Mouse (Mus musculus): ENCODE results near the gene Gpnmb. TPM values are rescaled to one million over a fixed set of nuclear protein-coding genes. Genes with fewer than 3 reads are reported as not detected.

Gene Gpnmb
- polyA plus RNA-seq, 1 experiment from 2014 or later = 1.1 TPM

DNA sequence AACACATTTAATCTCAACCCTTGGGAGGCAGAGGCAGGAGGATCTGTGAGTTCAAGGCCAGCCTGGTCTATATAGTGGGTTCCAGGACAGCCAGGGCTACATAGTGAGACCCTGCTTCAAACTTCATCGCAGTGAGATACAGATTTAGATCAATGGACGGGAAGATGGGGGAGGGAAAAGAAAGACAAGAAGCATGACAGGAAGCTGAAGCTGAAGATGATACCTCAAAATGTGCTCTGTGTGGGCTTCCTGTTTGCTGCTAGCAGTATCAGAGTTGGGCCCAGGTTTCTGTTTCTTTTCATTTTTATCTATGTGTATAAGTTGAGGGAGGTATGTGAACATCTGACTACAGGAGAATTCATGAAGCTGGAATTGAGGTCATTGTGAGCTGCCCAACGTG, 22.9 kb upstream of the Gpnmb start:
- WGBS = 89% methylated on average over 3 of the region's 3 CpGs
- H3K4me1 ChIP-seq = peaks cover 9% of the 10 kb centered on the region

DNA sequence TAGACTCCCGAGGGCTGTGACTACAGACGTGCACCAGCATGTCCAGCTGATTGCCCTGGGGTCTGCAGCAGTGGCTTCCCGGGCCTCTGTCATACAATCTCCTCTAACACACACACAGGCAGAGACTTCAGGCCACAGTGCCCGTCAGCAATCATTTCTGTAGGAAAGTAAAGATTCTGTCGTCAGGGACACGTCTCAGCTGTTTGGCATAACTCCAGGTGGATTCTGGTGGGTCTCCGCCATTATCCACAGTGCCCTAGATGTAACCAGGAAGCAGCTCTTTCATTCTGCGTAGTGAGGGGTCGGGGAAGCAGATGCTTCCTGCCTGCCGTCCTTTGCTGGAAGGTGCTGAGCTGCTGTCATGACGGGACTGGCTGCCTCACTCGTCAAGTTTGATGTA, 19.2 kb upstream of the Gpnmb start:
- 86% methylated on average over 12 of the region's 12 CpGs for WGBS
- Histone ChIP-seq H3K4me3 (no peak overlapping the region), H3K9me3 (no peaks in the 10 kb centered on the region), H3K36me3 (replicated peaks) (no peaks in the 10 kb centered on the region), H3K4me1 (peaks cover 29% of the 10 kb centered on the region), H3K27me3 (ENCODE audit: poor library complexity, severe bottlenecking) (no peaks in the 10 kb centered on the region), H3K27ac (no peak overlapping the region)
- no peak for DNase-seq (ENCODE audit: extremely low spot score, low spot score)

More for the DNA sequence above, 22.9 kb upstream of the Gpnmb start:
- DNase-seq (ENCODE audit: extremely low spot score, low spot score) = no peak
- Histone ChIP-seq H3K27ac (no peak overlapping the region), H3K9me3 (0 out of 2 replicates have a peak, but pooled peaks cover 3% of the 10 kb centered on the region), H3K4me3 (no peak overlapping the region), H3K36me3 (replicated peaks) (no peaks in the 10 kb centered on the region), H3K27me3 (ENCODE audit: poor library complexity, severe bottlenecking) (no peaks in the 10 kb centered on the region)

DNA sequence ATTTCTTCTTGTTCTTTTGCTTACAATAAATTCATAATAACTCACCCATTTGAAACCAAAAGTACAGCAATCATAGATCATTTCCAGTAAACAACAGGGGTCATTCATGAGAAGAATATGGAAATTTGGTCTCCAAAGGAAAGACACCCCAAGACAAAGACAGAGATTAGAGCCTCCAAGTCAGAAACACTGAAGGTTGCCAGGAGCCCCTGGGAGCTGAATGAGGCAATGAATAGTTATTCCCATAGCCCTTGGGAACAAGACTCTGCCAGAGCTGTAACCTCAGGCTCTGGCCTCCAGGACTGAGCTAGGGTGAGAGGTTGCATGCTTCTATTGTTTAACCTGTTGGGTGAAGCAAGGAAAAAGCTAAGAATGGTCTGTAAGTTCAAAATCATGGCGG, 17.0 kb upstream of the Gpnmb start:
- no peaks in the 10 kb centered on the region for H3K27me3 ChIP-seq (ENCODE audit: poor library complexity, severe bottlenecking)
- whole genome bisulfite sequencing = 92% methylated on average over 1 of the region's 1 CpGs
- DNase-seq (ENCODE audit: extremely low spot score, low spot score) = no peak
- no peaks in the 10 kb centered on the region for H3K9me3 ChIP-seq
- H3K36me3 ChIP-seq (replicated peaks) = no peaks in the 10 kb centered on the region
- no peak overlapping the region for H3K27ac ChIP-seq
- peaks cover 38% of the 10 kb centered on the region for H3K4me1 ChIP-seq
- H3K4me3 ChIP-seq = no peak overlapping the region

DNA sequence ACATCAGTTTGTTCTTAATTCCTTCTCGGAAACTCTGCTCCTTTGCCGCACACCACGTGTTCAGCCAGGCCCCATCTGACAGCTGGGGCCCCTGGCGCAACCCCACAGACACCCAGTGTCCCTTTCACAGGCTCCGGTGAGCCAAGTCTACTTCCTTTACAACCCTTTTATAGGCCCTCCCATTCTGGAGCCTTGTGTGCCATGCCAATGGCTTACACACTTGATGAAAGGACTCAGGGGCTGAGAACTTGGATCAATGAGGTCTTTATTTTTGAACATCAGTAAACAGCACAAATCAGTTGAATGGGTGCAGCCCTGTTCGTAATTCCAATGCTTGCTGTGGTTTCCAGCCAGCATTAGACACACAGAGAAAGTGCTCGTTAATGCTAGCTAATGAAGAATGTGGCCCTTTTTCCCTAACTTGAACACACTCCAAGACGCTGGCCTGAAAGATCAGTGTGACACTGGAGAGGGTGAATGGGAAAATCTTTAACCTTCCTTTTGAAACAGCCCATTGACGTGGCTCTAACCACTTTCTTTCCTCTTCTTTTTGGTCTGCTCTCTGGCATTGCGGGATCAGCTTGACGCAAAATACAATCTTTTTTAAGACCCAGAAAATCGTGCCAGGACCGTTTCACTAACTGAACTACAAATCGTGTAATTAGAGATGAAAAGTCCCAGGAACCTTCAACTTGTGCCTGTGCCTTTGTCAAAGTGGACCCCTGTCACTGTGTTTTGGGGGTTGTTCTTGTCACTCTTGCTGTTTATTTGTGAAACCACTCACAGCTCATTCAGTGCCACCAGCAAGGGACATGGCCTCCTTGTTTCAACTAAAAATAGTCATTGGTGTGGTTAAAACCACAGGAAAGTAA, 15.0 kb upstream of the Gpnmb start:
- Histone ChIP-seq H3K4me1 (peaks cover 48% of the 10 kb centered on the region), H3K9me3 (no peaks in the 10 kb centered on the region), H3K27ac (peak overlapping the region; percentile 65; the same call in 1 of the 2 replicates), H3K36me3 (replicated peaks) (no peaks in the 10 kb centered on the region), H3K27me3 (ENCODE audit: poor library complexity, severe bottlenecking) (no peaks in the 10 kb centered on the region), H3K4me3 (no peak overlapping the region)
- no peak for DNase-seq (ENCODE audit: extremely low spot score, low spot score)
- 54% methylated on average over 14 of the region's 14 CpGs for WGBS

DNA sequence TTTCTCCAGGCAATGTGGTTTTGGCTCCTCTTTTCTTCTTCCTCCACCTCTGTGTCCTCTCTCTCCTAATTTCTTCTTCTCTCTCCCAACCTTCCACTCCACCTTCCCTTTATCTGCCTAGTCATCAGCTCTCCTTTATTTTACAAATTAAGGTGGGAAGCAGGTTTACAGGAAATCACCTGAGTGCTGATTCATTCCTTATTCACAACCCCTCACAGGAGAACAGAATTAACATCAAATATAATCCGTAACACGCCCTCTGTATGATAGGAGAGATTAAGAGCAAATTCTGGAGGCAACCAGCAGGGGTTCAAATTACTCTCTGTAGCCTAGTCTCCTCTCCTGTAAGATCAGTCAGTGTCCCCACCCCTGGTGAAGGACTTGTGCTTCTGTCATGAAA, 14.0 kb upstream of the Gpnmb start:
- H3K36me3 ChIP-seq (replicated peaks) = no peaks in the 10 kb centered on the region

DNA sequence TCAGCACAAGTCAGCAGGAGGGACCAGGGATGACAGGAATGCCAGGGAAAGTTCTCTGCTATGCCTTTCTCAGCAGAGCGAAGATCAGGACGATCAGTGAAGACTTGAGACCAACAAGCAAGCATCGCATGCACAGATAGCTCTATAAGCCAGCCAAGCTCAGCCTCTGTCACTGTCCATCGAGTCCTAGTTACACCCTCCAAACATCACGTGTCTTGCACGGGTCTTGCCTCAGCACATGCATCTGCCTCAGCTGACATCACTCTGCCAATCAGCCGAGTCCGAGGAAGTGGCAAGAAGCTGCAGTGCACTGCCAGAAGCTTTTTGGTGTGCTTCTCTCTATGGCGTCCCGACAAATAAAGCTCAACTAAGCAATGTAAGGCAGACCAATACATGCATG, 13.0 kb upstream of the Gpnmb start:
- no peak overlapping the region for H3K4me3 ChIP-seq
- no peaks in the 10 kb centered on the region for H3K27me3 ChIP-seq (ENCODE audit: poor library complexity, severe bottlenecking)
- DNase-seq (ENCODE audit: extremely low spot score, low spot score) = no peak
- H3K4me1 ChIP-seq = peaks cover 48% of the 10 kb centered on the region
- no peaks in the 10 kb centered on the region for H3K9me3 ChIP-seq
- H3K36me3 ChIP-seq (replicated peaks) = no peaks in the 10 kb centered on the region
- H3K27ac ChIP-seq = no peak overlapping the region
- WGBS = 89% methylated on average over 10 of the region's 10 CpGs

More for the DNA sequence above, 14.0 kb upstream of the Gpnmb start:
- no peak overlapping the region for H3K27ac ChIP-seq
- no peak for DNase-seq (ENCODE audit: extremely low spot score, low spot score)
- H3K27me3 ChIP-seq (ENCODE audit: poor library complexity, severe bottlenecking) = no peaks in the 10 kb centered on the region
- H3K4me3 ChIP-seq = no peak overlapping the region
- H3K4me1 ChIP-seq = peaks cover 48% of the 10 kb centered on the region
- WGBS = 91% methylated on average over 2 of the region's 2 CpGs
- no peaks in the 10 kb centered on the region for H3K9me3 ChIP-seq

DNA sequence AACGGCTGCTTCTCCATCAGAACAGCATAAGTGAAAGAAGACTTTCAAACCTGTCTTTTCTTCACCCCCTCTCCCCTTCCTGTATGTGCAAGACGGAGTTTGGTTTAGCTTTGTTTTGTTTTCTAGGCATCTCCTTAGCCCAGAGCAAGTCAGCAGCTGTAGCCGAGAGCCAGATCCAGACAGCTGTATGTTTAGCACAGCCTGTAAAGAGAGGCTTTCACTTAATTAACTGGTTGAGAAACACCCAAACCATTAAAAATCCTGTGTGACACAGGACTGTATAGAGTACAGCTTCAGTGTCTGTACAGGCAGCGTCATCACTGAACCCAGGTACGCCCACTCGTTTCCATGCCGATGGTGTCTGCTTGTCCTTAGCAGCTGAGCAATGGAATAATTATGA, 11.1 kb upstream of the Gpnmb start:
- Histone ChIP-seq H3K27me3 (ENCODE audit: poor library complexity, severe bottlenecking) (no peaks in the 10 kb centered on the region), H3K27ac (no peak overlapping the region), H3K4me3 (no peak overlapping the region), H3K9me3 (no peaks in the 10 kb centered on the region), H3K36me3 (replicated peaks) (no peaks in the 10 kb centered on the region), H3K4me1 (peaks cover 41% of the 10 kb centered on the region)
- no peak for DNase-seq (ENCODE audit: extremely low spot score, low spot score)
- 87% methylated on average over 7 of the region's 7 CpGs for WGBS

DNA sequence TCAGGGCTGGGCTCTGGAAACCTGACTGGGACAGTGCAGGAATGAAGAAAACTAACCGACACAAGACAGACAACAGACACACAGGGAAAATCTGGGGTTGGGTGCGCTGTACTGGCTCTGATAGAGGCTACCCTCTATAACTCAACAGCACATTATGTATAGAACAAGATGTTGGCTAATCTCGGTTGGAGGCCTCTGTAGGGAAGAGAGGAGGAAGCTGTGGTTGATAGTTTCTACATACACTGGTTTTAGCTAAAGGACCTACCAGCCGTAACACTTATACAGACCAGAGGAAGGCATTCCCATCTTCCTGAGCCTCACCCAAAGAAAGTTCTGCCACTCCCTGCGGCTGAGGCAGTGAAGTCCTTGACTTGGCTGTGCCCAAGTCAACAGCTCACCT, 9.8 kb upstream of the Gpnmb start:
- Histone ChIP-seq H3K4me3 (no peak overlapping the region), H3K9me3 (no peaks in the 10 kb centered on the region), H3K27me3 (ENCODE audit: poor library complexity, severe bottlenecking) (no peaks in the 10 kb centered on the region), H3K27ac (no peak overlapping the region), H3K36me3 (replicated peaks) (no peaks in the 10 kb centered on the region), H3K4me1 (peaks cover 29% of the 10 kb centered on the region)
- 86% methylated on average over 5 of the region's 5 CpGs for WGBS
- DNase-seq (ENCODE audit: extremely low spot score, low spot score) = no peak

DNA sequence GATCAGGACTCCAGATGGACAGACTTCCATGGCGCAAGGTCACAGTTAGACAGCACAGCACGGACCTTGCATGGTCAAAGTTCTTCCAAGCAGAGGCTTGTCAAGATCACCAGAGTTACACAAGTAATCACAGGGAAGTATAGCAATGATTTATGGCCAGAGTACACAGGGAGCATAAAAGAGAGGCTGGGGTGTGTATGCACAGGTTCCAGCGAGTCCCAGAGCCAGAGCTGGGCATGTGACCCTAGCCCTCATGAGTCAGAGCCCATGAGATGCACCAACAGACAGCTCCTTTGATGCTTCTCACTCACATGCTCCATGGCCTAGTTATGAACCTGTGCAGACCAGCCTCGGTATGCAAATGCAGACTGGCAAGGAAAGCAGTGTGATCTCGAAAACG, 8.3 kb upstream of the Gpnmb start:
- Histone ChIP-seq H3K4me3 (no peak overlapping the region), H3K27ac (no peak overlapping the region), H3K4me1 (peaks cover 30% of the 10 kb centered on the region), H3K9me3 (no peaks in the 10 kb centered on the region), H3K27me3 (ENCODE audit: poor library complexity, severe bottlenecking) (no peaks in the 10 kb centered on the region), H3K36me3 (replicated peaks) (no peaks in the 10 kb centered on the region)
- 92% methylated on average over 6 of the region's 6 CpGs for WGBS
- DNase-seq (ENCODE audit: extremely low spot score, low spot score) = no peak

DNA sequence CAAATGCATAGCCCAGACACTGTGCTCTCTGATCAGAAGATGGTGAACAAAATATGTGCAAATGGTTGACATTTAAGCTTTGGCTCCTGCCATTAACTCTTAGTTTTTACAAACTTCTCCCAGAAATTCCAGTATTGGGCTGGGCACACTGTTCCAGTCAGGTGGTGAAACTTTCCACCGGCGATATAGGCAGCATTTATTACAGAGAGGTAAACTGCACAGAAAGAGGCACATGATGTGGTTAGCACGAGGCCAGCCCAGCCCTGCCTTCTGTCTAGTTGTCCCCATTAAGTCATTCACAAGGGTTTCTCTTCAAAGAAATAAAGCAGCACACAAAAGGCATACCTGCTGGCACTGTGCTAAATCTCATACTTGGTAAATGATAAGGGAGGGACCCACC, 7.6 kb upstream of the Gpnmb start:
- no peak for DNase-seq (ENCODE audit: extremely low spot score, low spot score)
- 88% methylated on average over 3 of the region's 3 CpGs for WGBS
- H3K27me3 ChIP-seq (ENCODE audit: poor library complexity, severe bottlenecking) = no peaks in the 10 kb centered on the region
- no peak overlapping the region for H3K27ac ChIP-seq
- no peaks in the 10 kb centered on the region for H3K36me3 ChIP-seq (replicated peaks)
- peaks cover 30% of the 10 kb centered on the region for H3K4me1 ChIP-seq
- H3K4me3 ChIP-seq = no peak overlapping the region
- H3K9me3 ChIP-seq = no peaks in the 10 kb centered on the region

DNA sequence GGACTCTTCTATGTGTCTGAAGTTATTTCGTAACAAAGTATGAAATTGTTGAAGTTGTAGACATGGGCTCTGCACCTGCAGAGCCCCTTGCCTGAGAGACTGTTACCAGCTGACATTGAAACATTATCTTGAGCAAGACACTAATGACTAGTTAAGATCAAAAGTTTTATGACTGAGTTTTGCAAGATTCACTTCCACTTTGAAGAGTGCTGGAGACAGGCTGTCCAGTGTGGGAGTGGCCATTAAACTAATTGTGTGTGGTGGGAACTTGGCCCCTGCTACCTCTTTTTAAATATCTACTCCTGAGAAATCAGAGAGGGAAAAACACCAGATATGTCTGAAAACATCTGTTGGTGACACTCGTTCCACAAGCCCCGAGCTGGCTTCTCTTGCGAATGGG, 5.1 kb upstream of the Gpnmb start:
- H3K27me3 ChIP-seq (ENCODE audit: poor library complexity, severe bottlenecking) = peaks cover 10% of the 10 kb centered on the region
- H3K36me3 ChIP-seq (replicated peaks) = no peaks in the 10 kb centered on the region
- DNase-seq (ENCODE audit: extremely low spot score, low spot score) = no peak
- no peaks in the 10 kb centered on the region for H3K9me3 ChIP-seq
- peaks cover 18% of the 10 kb centered on the region for H3K4me1 ChIP-seq
- no peak overlapping the region for H3K27ac ChIP-seq
- no peak overlapping the region for H3K4me3 ChIP-seq
- WGBS = 90% methylated on average over 4 of the region's 4 CpGs

DNA sequence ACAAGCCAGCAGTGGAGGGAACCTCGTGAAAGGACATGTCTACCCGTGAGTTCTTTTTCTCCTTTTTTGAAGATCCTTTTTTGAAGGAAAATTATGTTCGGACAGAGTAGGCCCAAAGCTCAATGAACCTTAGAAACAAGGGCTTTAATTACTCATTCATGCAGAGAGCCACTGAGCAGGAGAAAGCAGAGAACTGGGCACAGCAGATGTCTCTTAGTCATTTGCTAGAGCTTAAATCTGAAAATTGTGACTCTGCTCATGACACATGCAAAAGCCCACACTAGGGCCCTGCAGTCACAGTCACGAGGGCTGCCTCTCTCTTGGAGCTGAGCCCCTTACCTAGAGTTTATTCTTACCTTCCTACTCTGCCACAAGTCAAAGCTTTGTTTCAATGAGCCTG, 3.6 kb upstream of the Gpnmb start:
- 70% methylated on average over 4 of the region's 4 CpGs for WGBS
- H3K27me3 ChIP-seq (ENCODE audit: poor library complexity, severe bottlenecking) = peaks cover 26% of the 10 kb centered on the region
- no peak overlapping the region for H3K4me3 ChIP-seq
- no peaks in the 10 kb centered on the region for H3K36me3 ChIP-seq (replicated peaks)
- H3K27ac ChIP-seq = no peak overlapping the region
- no peaks in the 10 kb centered on the region for H3K9me3 ChIP-seq
- peaks cover 30% of the 10 kb centered on the region for H3K4me1 ChIP-seq
- no peak for DNase-seq (ENCODE audit: extremely low spot score, low spot score)

DNA sequence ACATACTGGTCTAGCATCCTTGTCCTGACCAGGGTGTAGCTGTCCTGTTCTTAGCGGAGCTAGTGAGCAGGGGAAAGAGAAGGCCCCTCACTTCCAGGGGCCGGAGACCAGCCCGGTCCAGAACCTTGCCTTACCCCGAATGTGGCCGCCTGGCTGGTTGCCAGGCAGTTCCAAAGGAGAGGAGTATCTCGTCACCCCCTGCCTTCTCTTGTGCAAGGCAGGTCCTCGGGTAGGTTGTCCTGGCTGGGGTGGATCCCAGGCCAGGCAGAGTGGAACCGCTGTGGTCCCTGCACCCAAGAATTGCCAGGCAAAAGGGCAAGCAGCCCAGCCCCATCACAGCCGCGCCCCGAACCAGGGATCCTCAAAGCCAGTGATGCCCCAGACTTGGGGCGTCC, 919 bp downstream of the Gpnmb start:
- H3K27me3 ChIP-seq (ENCODE audit: poor library complexity, severe bottlenecking) = peaks cover 33% of the 10 kb centered on the region
- H3K9me3 ChIP-seq = no peaks in the 10 kb centered on the region
- 71% methylated on average over 12 of the region's 12 CpGs for WGBS
- peaks cover 26% of the 10 kb centered on the region for H3K4me1 ChIP-seq
- no peaks in the 10 kb centered on the region for H3K36me3 ChIP-seq (replicated peaks)
- no peak for DNase-seq (ENCODE audit: extremely low spot score, low spot score)
- H3K27ac ChIP-seq = no peak overlapping the region
- no peak overlapping the region for H3K4me3 ChIP-seq

Measured in forebrain, embryonic 10.5 days (tissue).